Mouse (Mus musculus) heart, postnatal 14 days (tissue): ENCODE measurements around the gene Gse1. TPM values are rescaled to one million over a fixed set of nuclear protein-coding genes. Genes with fewer than 3 reads are reported as not detected.

Experiments
- DNase-seq, 2 experiments: peaks; one replicate each; pipeline ENCODE4 v3.0.0; 2021 to 2022
- intact Hi-C: fragments of 180-260 bp; cut with DNase I; formaldehyde crosslinking; loops from one replicate; pipeline ENCODE4 v1.15.1; 2025
- total RNA-seq, 2 experiments: library from RNA; stranded (reverse); gene quantifications; 2 replicates each; pipeline ENCODE4 v1.2.3; 2021

Gene Gse1
- total RNA-seq, 2 experiments from 2014 or later: 29.0 to 33.1 TPM

DNA sequence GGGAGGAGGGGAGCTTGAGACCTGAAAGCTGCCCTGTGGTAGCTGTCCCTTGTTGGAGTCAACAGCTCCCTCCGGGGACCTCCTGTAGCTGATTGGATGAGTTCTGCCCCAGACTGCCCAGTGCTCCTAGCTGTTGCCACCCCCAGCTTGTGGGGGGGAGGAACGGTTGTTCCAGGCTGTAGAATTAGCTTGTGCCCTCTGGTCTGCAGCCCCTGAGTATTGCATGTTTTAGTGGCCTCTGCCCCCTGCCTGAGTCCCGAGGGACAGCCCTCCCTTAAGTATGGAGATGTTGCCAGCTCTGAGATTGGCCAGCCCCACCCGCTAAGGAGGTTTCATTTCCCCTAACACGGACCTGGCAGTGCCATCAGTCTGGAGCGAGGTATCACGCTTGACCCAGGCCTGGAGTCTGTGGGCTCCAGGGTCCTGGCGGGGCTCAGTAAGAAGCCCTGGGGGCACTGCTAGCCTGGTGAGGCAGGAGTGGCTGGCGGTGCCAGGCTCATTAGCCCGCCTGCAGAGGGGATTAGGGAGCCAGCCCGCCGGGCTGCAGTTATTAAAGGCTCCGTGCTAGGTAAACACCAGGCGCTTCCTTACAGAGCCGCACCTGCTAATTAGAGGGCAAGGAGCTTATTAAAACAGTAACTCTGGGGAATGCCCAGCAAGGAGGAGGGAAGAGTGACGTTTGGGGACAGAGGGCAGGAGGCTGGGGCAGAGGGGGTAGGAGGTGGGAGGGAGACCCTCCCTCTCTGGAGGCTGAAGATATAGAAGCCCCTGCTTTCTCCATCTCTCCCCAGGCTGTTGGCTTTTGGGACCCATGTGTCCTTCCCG, 107.2 kb downstream of the Gse1 start:
- DNase-seq: no peak
- intact Hi-C loops: no loop called here

DNA sequence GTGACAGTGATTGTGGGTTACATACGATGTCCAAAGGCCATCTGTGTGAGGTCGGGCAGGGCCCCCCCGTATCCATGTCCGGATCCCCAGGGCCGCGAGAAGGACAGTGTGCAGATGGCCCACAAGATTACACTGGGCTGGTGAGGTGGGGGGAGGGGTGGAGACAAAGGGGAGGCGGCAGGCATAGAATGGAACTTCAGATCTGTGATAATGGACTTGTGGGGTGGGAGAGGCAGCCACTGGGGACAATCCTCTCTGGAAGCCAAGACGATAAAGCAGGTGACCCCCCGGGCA, 107.8 kb downstream of the Gse1 start:
- DNase-seq: no peak
- intact Hi-C loops: no loop called here

GRCm38 (mm10) chr8:120336909-120337555, 108.8 kb downstream of the Gse1 start:
- no peak for DNase-seq
- intact Hi-C loops: no loop called here

GRCm38 (mm10) chr8:120337627-120338026, 109.4 kb downstream of the Gse1 start:
- intact Hi-C loops: no loop called here
- no peak for DNase-seq

GRCm38 (mm10) chr8:120338678-120339077, 110.4 kb downstream of the Gse1 start:
- intact Hi-C loops: no loop called here
- no peak for DNase-seq

- DNase-seq: peak; percentile 46 to 60
- intact Hi-C loops: no loop called here
Observed at GRCm38 (mm10) chr8:120339743-120340142, 111.5 kb downstream of the Gse1 start.

GRCm38 (mm10) chr8:120341124-120341523, 112.9 kb downstream of the Gse1 start:
- intact Hi-C loops: no loop called here
- no peak for DNase-seq

DNA sequence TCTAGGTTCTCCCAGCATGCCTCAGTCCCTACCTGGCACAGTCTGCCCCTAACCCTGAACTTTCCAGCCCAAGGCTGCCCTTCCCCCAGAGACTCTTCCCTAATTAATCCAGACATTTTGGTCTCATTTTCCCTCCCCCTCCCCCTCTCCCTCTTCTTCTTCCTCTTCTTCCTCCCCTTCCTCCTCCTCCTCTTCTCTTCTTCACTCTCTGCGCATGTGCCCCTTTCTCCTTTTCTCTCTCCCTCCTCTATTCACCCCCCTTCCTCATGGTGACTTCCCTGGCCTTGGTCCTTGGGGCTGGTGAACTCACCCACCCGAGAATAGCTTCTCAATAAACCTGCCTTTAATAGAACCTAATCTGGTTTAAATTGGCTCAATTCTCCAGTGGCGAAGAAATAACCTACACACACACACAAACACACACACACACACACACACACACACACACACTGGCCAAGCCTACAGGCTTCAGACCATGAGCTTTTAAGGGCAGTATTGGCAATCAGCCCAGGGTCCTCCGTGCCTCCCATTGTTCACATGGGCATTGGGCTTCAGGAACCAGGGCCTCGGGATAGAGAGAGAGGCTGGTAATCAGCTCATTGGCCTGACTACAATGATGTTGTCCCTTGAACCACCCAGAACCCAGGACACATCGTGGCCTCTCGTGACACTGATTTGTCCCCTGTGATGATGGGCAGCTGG, 114.7 kb downstream of the Gse1 start:
- DNase-seq: no peak
- intact Hi-C loops: no loop called here

GRCm38 (mm10) chr8:120343582-120343981, 115.3 kb downstream of the Gse1 start:
- intact Hi-C loops: no loop called here
- DNase-seq: no peak

DNA sequence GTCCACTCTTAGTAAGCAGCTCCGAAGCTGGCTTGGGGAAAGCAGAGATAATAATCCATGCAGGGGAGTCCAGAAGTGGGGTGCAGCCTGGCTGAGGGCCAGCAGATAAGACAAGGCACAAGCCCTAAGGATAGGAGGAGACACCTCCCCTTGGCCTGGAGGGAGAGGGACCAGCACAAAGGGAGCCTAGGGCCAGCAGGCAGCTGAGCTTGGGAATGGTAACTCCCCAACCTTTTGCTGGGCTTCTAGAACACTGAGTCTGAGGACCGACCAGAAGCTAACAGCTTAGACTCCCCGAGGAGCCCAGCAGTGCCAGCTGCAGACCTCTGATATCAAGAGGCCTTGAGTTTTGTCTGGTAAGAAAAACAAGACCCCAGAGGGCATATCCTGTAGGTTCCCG, 115.9 kb downstream of the Gse1 start:
- intact Hi-C loops: no loop called here
- DNase-seq: no peak

GRCm38 (mm10) chr8:120344583-120344982, 116.3 kb downstream of the Gse1 start:
- intact Hi-C loops: no loop called here
- DNase-seq: no peak

GRCm38 (mm10) chr8:120347734-120348341, 119.6 kb downstream of the Gse1 start:
- intact Hi-C loops: no loop called here
- DNase-seq: no peak

DNA sequence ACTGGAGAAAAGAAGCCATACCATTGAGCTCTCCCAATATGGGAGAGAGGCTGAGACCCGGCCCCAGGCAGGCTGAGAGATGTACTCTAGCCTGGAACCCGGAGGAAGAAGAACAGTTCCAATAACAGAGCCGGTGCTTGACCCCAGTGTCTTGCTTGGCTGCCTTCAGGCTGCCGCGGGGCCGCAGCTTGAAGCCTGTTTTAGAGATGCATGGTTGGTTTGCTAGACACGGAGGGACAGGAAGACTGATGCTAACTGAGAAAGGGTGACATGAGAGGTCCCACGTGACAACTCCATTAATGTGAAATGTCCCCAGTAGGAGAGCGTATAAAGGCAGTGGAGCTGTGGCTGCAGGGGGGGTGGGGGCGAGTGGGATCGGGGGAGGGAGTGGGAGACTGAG, 120.7 kb downstream of the Gse1 start:
- intact Hi-C loops: no loop called here
- no peak for DNase-seq

- intact Hi-C loops: no loop called here
- no peak for DNase-seq
Observed at GRCm38 (mm10) chr8:120351332-120352071, 123.2 kb downstream of the Gse1 start.

DNA sequence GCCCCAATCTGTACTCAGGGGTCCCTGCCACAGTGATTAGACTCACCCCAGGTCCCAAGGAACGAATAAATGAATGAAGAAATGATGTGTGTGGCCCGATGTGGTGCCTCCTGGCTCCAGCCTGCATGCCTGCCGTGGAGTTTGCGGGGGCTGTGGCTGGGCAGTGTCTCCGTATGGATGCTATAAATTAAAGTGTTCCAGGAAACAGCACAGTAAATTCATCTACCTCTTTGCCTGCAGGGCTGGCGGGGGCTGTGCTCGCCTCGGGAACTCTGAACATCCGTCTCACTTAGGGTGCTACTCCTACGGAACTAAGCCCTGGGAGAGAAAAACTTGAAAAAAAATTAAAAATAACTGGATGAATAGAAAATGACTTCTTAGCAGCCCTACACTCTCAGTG, 123.8 kb downstream of the Gse1 start:
- intact Hi-C loops: no loop called here
- no peak for DNase-seq

- intact Hi-C loops: no loop called here
- DNase-seq: no peak
Observed at GRCm38 (mm10) chr8:120356067-120356466, 127.8 kb downstream of the Gse1 start.

GRCm38 (mm10) chr8:120357504-120357903, 129.2 kb downstream of the Gse1 start:
- intact Hi-C loops: no loop called here
- DNase-seq: no peak

DNA sequence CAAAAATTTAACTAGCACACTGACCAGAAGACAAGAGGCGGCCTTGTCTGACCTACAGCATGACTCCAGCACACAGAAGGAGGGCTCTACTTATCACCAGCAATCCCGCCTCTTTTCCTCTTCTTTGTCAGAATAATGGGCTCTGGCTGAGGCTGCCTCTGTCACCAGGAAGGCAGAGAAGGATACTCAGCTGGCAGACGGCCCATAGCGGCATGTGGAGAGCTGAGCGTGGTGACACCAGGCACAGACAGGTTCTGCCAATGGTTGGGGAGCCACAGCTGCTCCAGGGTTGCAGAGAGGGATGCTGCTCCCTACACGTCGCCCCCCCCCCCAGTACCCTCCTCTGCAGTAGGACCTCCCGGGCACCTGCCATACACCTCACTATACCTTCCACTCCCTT, 133.0 kb downstream of the Gse1 start:
- intact Hi-C loops: no loop called here
- peak; percentile 49 to 53 for DNase-seq

DNA sequence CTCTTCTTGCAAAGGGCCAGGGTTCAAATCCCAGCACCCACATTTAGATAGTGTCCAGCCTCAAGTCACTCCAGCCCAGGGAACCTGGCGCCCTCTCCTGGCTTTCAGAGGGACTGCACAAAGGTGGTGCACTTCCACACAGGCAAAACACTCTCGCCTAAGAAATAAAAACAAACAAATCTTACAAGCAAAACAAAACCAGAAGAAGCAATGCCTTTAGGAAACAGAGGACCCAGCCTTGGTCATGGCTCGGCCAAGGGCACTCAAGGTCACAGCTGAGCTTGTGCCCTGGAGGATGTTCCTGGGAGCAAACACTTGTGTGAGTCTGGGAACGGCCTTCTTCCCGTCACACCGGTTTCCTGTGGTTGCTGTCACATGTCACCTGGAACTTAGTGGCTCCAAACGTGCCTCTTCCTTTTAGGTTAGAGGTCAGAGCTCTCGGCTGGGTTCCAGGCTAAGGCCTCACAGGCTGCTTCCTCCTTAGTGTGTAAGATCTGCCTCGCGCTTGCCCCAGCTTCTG, 135.4 kb downstream of the Gse1 start:
- peak; percentile 64 to 76 for DNase-seq
- intact Hi-C loops: no loop called here

DNA sequence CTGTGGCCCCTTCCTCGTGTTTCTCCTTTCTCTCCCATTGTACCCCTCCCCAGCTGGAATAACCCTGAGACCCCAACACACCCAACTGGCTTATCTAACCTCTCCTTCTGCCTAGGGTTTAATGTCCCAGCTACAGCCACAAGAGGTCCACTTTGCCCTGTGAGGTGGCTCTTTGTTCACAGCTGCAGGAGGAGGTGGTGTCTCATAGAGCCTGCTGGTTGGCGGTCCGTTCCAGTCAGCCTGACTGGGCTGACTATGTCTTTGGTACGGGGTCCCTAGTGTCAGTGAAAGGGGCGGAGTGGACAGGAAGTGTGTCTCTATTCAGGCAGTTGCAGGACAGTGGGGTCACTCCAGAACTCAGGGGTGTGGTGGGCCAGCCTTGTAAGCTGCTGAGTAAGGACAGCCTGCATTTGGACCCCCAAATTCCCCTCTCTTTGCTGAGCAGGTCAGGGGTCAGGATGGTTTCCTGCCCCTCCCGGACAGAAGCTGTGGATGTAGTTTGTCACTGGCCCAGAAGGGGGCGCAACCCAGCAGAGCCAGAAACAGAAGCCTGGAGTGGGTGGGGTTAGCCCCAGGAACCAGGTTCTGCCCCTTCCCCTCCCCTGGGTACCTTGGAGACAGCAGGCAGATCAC, 136.0 kb downstream of the Gse1 start:
- DNase-seq: peak; percentile 42 to 67
- intact Hi-C loops: no loop called here
